Mouse (Mus musculus): ENCODE results near the gene Sac3d1.

GRCm38 (mm10) chr19:6126289-6126688, 7.8 kb upstream of the Sac3d1 start:
- TF ChIP-seq NANOG (IDR thresholded peaks at IDR 0.05; ENCODE audit: borderline replicate concordance, low read length): no peak
- TF ChIP-seq CTCF (conservative IDR thresholded peaks at IDR 0.05; ENCODE audit: low read length): peak; percentile 98

All from E14TG2a.4 (cell line).